Mouse (Mus musculus) bone marrow, adult 2 months (tissue): Measurements from ENCODE around the gene Ddx39b.

Experiments used
- CTCF ChIP-seq: fragments of 200-500 bp; IDR thresholded peaks from 2 replicates; pipeline ENCODE4 v1.5.1; 2011; ENCODE audit warnings: low read length, control low read depth; ENCODE audit not compliant: control insufficient read depth, insufficient read depth
- POLR2A ChIP-seq: fragments of 200-500 bp; IDR thresholded peaks from 2 replicates; pipeline ENCODE4 v1.6.1; 2011; ENCODE audit warnings: low read depth, mild to moderate bottlenecking, control low read depth, low read length, borderline replicate concordance; ENCODE audit not compliant: control insufficient read depth

GRCm38 (mm10) chr17:35263523-35263883 lies 22.0 kb downstream of the Ddx39b start:
- TF ChIP-seq POLR2A (no peak), CTCF (no peak)
